Mouse (Mus musculus): ENCODE measurements around the gene Stab2. TPM values are rescaled to one million over a fixed set of nuclear protein-coding genes. Genes with fewer than 3 reads are reported as not detected.

Gene Stab2
- total and polyA plus RNA-seq, 3 experiments = 0.09 TPM; not detected in 2

DNA sequence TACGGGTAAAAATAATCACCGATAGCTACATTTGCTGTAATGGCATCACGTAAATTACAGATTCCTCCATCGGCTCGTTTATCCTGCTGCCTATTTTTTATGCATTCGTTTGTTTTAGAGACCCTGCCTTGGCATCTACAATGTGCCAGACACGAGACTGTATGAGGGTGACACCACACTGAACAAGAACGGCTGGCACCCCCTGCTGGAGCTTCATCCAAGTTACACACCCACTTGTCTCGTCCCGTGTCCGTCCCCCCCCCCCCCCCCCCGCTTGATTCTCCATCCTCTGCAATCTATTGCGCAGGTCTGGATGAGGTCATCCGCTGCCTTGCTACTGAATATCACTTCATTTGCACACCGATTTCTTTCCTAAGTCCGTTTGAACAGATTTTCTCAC is 12.9 kb upstream of the Stab2 start:
- Histone ChIP-seq H3K27ac (ENCODE audit: insufficient read depth, low read depth) (no peak overlapping the region), H3K9ac (ENCODE audit: insufficient read depth, low read depth) (no peak overlapping the region), H3K36me3 (replicated peaks in 1 of 2; ENCODE audit: control insufficient read depth in 1 of 2, insufficient read depth in 1 of 2, low read length in 1 of 2) (no peaks in the 10 kb centered on the region), H3K4me1 (ENCODE audit: control insufficient read depth in 1 of 2, insufficient read depth in 2 of 2) (0 out of 4 replicates have a peak, but pooled peaks cover 0 to 5% of the 10 kb centered on the region in 2 experiments), H3K4me2 (ENCODE audit: insufficient read depth, low read depth, poor library complexity, severe bottlenecking) (no peak overlapping the region), H3K9me3 (replicated peaks; ENCODE audit: low read length) (no peaks in the 10 kb centered on the region), H3K79me2 (replicated peaks; ENCODE audit: control insufficient read depth, extremely low read depth, insufficient read depth, poor library complexity, severe bottlenecking) (no peaks in the 10 kb centered on the region), H3K4me3 (replicated peaks in 1 of 3; ENCODE audit: low read depth in 2 of 3, low read length in 2 of 3, poor library complexity in 1 of 3) (no peak overlapping the region), H3K27me3 (replicated peaks) (no peaks in the 10 kb centered on the region)
- in situ Hi-C loops (cut with MboI; ENCODE audit: low pct_ligation_motif_present, low pct_unique_long_range_greater_than_20kb, low sequenced_read_pairs) = loop anchor here (10.0 kb wide), 1 partner anchor 484 kb away; no protein-coding TSS in a partner anchor
- peak; percentile 34 for DNase-seq (ENCODE audit: extremely low read depth)
- peak; percentile 35 for TF ChIP-seq SMC3 (IDR thresholded peaks at IDR 0.05; ENCODE audit: low read depth, low read length)
- TF ChIP-seq TCF12 (IDR thresholded peaks at IDR 0.05; ENCODE audit: low read depth, low read length) = no peak
- TF ChIP-seq MYC (IDR thresholded peaks at IDR 0.05; ENCODE audit: low read depth, low read length) = no peak
- TF ChIP-seq JUN (IDR thresholded peaks at IDR 0.05; ENCODE audit: insufficient read depth, low read depth, low read length) = no peak
- TF ChIP-seq RAD21 (IDR thresholded peaks at IDR 0.05; ENCODE audit: low read depth, low read length) = peak; percentile 39
- peak in 1 of 2 experiments; percentile 50; a peak in 2 of 4 replicates for TF ChIP-seq CTCF (conservative IDR thresholded peaks at IDR 0.05 in 1 of 2, IDR thresholded peaks at IDR 0.05 in 1 of 2; ENCODE audit: low read depth in 2 of 2, low read length in 2 of 2)
- no peak for TF ChIP-seq BHLHE40 (IDR thresholded peaks at IDR 0.05; ENCODE audit: low read depth, low read length)
- dilution Hi-C loops (cut with MboI; ENCODE audit: extremely low pct_ligation_motif_present, extremely low pct_unique_long_range_greater_than_20kb, low sequenced_read_pairs) = no loop called here

DNA sequence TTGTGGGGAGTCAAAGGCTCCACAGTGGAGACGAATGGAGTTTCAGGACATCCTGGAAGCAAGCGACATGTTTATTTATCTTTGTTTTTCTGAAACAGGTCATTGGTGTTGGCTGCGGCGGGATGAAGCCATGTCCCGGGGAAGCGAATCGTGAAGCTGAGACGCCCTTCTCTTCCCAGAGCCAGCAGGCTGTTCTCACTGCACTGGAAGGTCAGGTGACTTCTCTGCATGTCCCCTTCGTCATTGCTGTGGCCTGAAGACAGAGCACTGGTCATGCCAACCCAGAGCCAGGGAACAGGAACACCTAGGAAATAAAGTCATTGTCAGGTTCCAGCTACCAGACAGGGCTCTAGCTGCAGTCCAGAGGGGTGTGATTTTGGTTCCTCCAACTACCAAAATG is 11.1 kb upstream of the Stab2 start:
- H3K4me3 ChIP-seq (replicated peaks in 1 of 3; ENCODE audit: low read depth in 2 of 3, low read length in 2 of 3, poor library complexity in 1 of 3) = no peak overlapping the region
- H3K27ac ChIP-seq (ENCODE audit: insufficient read depth, low read depth) = no peak overlapping the region
- in situ Hi-C loops (cut with MboI; ENCODE audit: low pct_ligation_motif_present, low pct_unique_long_range_greater_than_20kb, low sequenced_read_pairs) = no loop called here
- H3K27me3 ChIP-seq (replicated peaks) = no peaks in the 10 kb centered on the region
- no peaks in the 10 kb centered on the region for H3K9me3 ChIP-seq (replicated peaks; ENCODE audit: low read length)
- dilution Hi-C loops (cut with MboI; ENCODE audit: extremely low pct_ligation_motif_present, extremely low pct_unique_long_range_greater_than_20kb, low sequenced_read_pairs) = no loop called here
- no peaks in the 10 kb centered on the region for H3K79me2 ChIP-seq (replicated peaks; ENCODE audit: control insufficient read depth, extremely low read depth, insufficient read depth, poor library complexity, severe bottlenecking)
- no peaks in the 10 kb centered on the region for H3K36me3 ChIP-seq (replicated peaks in 1 of 2; ENCODE audit: control insufficient read depth in 1 of 2, insufficient read depth in 1 of 2, low read length in 1 of 2)
- no peak for DNase-seq (ENCODE audit: extremely low read depth)
- TF ChIP-seq CHD2 (IDR thresholded peaks at IDR 0.05; ENCODE audit: low read length) = no peak
- H3K4me2 ChIP-seq (ENCODE audit: insufficient read depth, low read depth, poor library complexity, severe bottlenecking) = no peak overlapping the region
- H3K4me1 ChIP-seq (ENCODE audit: control insufficient read depth in 1 of 2, insufficient read depth in 2 of 2) = 0 out of 4 replicates have a peak, but pooled peaks cover 0 to 5% of the 10 kb centered on the region in 2 experiments
- H3K9ac ChIP-seq (ENCODE audit: insufficient read depth, low read depth) = no peak overlapping the region

DNA sequence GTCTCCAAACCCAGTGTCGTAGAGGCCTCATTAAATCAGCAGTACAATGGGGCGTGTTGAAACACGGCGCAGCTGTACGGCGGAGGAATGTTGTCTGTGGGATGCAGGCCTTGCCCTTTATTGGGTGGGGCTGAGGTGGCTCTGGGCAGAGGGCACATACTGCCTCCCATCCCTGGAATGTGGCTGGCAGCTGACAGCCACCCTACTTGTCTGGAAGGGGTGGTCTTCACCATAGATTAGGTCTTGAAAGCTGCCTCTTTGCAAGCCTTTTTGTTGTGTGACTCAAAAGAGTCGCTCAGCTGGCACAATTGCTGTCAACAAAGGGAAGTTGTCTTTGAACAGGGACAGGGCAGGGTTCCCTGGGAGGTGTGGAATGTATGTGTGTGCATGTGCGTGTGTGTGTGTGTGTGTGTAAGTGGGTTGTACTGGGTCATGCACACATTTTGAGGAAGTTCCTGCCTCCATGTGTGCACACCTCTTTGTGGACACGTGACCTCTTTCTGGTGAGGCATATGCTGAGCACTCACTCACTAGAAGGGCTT is 8.4 kb upstream of the Stab2 start:
- TF ChIP-seq USF2 (conservative IDR thresholded peaks at IDR 0.05; ENCODE audit: low read depth, low read length) (peak; percentile 23; the same call in 1 of the 2 replicates), BHLHE40 (IDR thresholded peaks at IDR 0.05; ENCODE audit: low read depth, low read length) (peak; percentile 45; the same call in 1 of the 2 replicates), SIN3A (IDR thresholded peaks at IDR 0.05; ENCODE audit: low read length) (no peak), USF1 (IDR thresholded peaks at IDR 0.05; ENCODE audit: low read depth, low read length) (peak; percentile 15; the same call in 1 of the 2 replicates)
- in situ Hi-C loops (cut with MboI; ENCODE audit: low pct_ligation_motif_present, low pct_unique_long_range_greater_than_20kb, low sequenced_read_pairs) (no loop called here), dilution Hi-C loops (cut with MboI; ENCODE audit: extremely low pct_ligation_motif_present, extremely low pct_unique_long_range_greater_than_20kb, low sequenced_read_pairs) (no loop called here)
- no peaks in the 10 kb centered on the region for H3K36me3 ChIP-seq (replicated peaks in 1 of 2; ENCODE audit: control insufficient read depth in 1 of 2, insufficient read depth in 1 of 2, low read length in 1 of 2)
- H3K4me1 ChIP-seq (ENCODE audit: control insufficient read depth in 1 of 2, insufficient read depth in 2 of 2) = 0 out of 4 replicates have a peak, but pooled peaks cover 0 to 5% of the 10 kb centered on the region in 2 experiments
- H3K4me3 ChIP-seq (replicated peaks in 1 of 3; ENCODE audit: low read depth in 2 of 3, low read length in 2 of 3, poor library complexity in 1 of 3) = no peak overlapping the region
- no peak overlapping the region for H3K27ac ChIP-seq (ENCODE audit: insufficient read depth, low read depth)
- H3K4me2 ChIP-seq (ENCODE audit: insufficient read depth, low read depth, poor library complexity, severe bottlenecking) = no peak overlapping the region
- no peaks in the 10 kb centered on the region for H3K9me3 ChIP-seq (replicated peaks; ENCODE audit: low read length)
- H3K79me2 ChIP-seq (replicated peaks; ENCODE audit: control insufficient read depth, extremely low read depth, insufficient read depth, poor library complexity, severe bottlenecking) = no peaks in the 10 kb centered on the region
- DNase-seq (ENCODE audit: extremely low read depth) = no peak
- no peak overlapping the region for H3K9ac ChIP-seq (ENCODE audit: insufficient read depth, low read depth)
- no peaks in the 10 kb centered on the region for H3K27me3 ChIP-seq (replicated peaks)
